Mouse (Mus musculus) heart, adult 18-20 months (tissue): ENCODE results near the gene E330034G19Rik. TPM values are rescaled to one million over a fixed set of nuclear protein-coding genes. Genes with fewer than 3 reads are reported as not detected.
"Not testable (repeated sequence)": the region's sequence is repeated elsewhere in the genome, so short reads cannot be mapped to it uniquely, and the experiment has no call there.

ENCODE experiments used
- DNase-seq, 2 experiments: peaks; one replicate each; pipeline ENCODE4 v3.0.0; 2021 to 2022; ENCODE audit warnings: mixed read lengths in 1 of 2
- total RNA-seq, 2 experiments: library from RNA; stranded (reverse); gene quantifications; 2 replicates each; pipeline ENCODE4 v1.2.3; 2021

E330034G19Rik gene
- total RNA-seq, 2 experiments from 2014 or later, result not detected

GRCm38 (mm10) chr14:24347007-24347406 lies 54.0 kb downstream of the E330034G19Rik start:
- DNase-seq, result not testable (repeated sequence)

GRCm38 (mm10) chr14:24358295-24358951 lies 65.4 kb downstream of the E330034G19Rik start:
- DNase-seq, result peak; percentile 3 to 25

Other genes starting within 250 kb of the E330034G19Rik start
- gene Dlg5, start 47.3 kb upstream of the E330034G19Rik start, total RNA-seq, result 1 to 10 TPM; 6.8 to 8.0 TPM
- gene Polr3a, start 193.8 kb downstream of the E330034G19Rik start, total RNA-seq, result 10 to 100 TPM; 12.9 to 13.8 TPM
- gene Rps24, start 193.9 kb downstream of the E330034G19Rik start, total RNA-seq, result 1,000 to 10,000 TPM in 1 of 2 experiments, 100 to 1,000 TPM in 1; 943 to 1,031 TPM